Mouse (Mus musculus): ENCODE results near the gene Nacc2. TPM values are rescaled to one million over a fixed set of nuclear protein-coding genes. Genes with fewer than 3 reads are reported as not detected.

Nacc2 gene
- polyA plus RNA-seq, 1 experiment from 2014 or later: 8.4 TPM

- WGBS: 4% methylated on average over 25 of the region's 25 CpGs
- peak; percentile 85 for DNase-seq (ENCODE audit: low spot score)
- peak overlapping the region; percentile 50 for H3K4me3 ChIP-seq
- H3K4me1 ChIP-seq (replicated peaks): peaks cover 41% of the 10 kb centered on the region
- H3K27ac ChIP-seq: peak overlapping the region; percentile 93
- H3K9me3 ChIP-seq: no peaks in the 10 kb centered on the region
- no peaks in the 10 kb centered on the region; the same call in 1 of the 2 replicates for H3K27me3 ChIP-seq (ENCODE audit: insufficient read depth, poor library complexity, severe bottlenecking)
- H3K36me3 ChIP-seq: peaks cover 17% of the 10 kb centered on the region
Observed at GRCm38 (mm10) chr2:26132628-26133551, 9.9 kb upstream of the Nacc2 start.

GRCm38 (mm10) chr2:26131327-26131726 is 8.3 kb upstream of the Nacc2 start:
- no peak for DNase-seq (ENCODE audit: low spot score)
- no peak overlapping the region for H3K4me3 ChIP-seq
- H3K27me3 ChIP-seq (ENCODE audit: insufficient read depth, poor library complexity, severe bottlenecking): no peaks in the 10 kb centered on the region; the same call in 1 of the 2 replicates
- 0 out of 2 replicates have a peak overlapping the region, but pooled peaks have one; percentile 93 for H3K27ac ChIP-seq
- peaks cover 41% of the 10 kb centered on the region for H3K4me1 ChIP-seq (replicated peaks)
- peaks cover 4% of the 10 kb centered on the region; the same call in 1 of the 2 replicates for H3K36me3 ChIP-seq
- WGBS: 84% methylated on average over 2 of the region's 2 CpGs
- no peaks in the 10 kb centered on the region for H3K9me3 ChIP-seq

DNA sequence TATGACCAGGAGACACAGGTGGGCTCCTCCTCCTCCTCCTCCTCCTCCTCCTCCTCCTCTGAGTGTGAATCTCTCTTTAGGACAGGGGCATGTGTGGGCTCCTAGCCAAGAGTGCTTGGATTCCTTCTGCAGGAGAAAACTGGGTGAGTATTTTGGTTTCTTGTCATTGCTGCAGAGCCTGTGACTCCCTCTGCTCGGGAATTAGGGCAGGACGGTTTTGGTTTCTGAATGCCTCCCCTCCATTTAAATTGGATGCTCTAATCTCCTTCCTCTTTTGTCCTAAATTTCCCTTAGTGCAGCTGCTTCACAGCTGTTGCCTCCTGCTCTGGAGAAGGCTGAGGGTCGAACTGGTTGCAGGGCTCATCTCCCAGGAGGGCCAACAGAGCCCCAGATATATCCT is 6.9 kb upstream of the Nacc2 start:
- no peak for DNase-seq (ENCODE audit: low spot score)
- Histone ChIP-seq H3K27ac (peak overlapping the region; percentile 36; the same call in 1 of the 2 replicates), H3K9me3 (no peaks in the 10 kb centered on the region), H3K36me3 (no peaks in the 10 kb centered on the region), H3K27me3 (ENCODE audit: insufficient read depth, poor library complexity, severe bottlenecking) (no peaks in the 10 kb centered on the region; the same call in 1 of the 2 replicates), H3K4me1 (replicated peaks) (peaks cover 41% of the 10 kb centered on the region), H3K4me3 (no peak overlapping the region)
- WGBS: 59% methylated on average over 3 of the region's 3 CpGs

DNA sequence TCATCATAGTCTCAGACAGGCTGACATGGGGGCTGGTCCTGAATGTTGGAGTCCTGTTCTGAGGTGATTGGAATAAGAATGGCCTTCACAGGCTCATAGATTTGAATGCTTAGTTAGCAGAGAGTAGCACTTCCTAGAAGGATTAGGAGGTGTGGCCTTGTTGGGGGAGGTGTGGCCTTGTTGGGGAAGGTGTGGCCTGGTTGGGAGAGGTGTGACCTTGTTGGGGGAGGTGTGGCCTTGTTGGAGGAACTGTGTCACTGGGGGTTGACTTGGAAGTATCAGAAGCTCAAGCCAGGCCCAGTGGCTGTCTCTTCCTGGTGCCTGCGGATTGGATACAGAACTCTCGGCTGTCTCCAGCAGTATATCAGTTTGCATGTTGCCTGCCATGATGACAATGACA is 6.3 kb upstream of the Nacc2 start:
- Histone ChIP-seq H3K27me3 (ENCODE audit: insufficient read depth, poor library complexity, severe bottlenecking) (peaks cover 2% of the 10 kb centered on the region), H3K4me1 (replicated peaks) (peaks cover 37% of the 10 kb centered on the region), H3K9me3 (no peaks in the 10 kb centered on the region), H3K27ac (no peak overlapping the region), H3K4me3 (no peak overlapping the region), H3K36me3 (no peaks in the 10 kb centered on the region)
- no peak for DNase-seq (ENCODE audit: low spot score)
- WGBS: 91% methylated on average over 2 of the region's 2 CpGs

GRCm38 (mm10) chr2:26122171-26123078 is 595 bp downstream of the Nacc2 start:
- Histone ChIP-seq H3K4me1 (replicated peaks) (peaks cover 31% of the 10 kb centered on the region), H3K27ac (peak overlapping the region; percentile 75), H3K4me3 (peak overlapping the region; percentile 80), H3K9me3 (no peaks in the 10 kb centered on the region), H3K36me3 (no peaks in the 10 kb centered on the region), H3K27me3 (ENCODE audit: insufficient read depth, poor library complexity, severe bottlenecking) (peaks cover 63% of the 10 kb centered on the region)
- peak; percentile 44 for DNase-seq (ENCODE audit: low spot score)
- under 1% methylated on average over 106 of the region's 109 CpGs for WGBS

GRCm38 (mm10) chr2:26121541-26122083 is 1.4 kb downstream of the Nacc2 start:
- H3K36me3 ChIP-seq: no peaks in the 10 kb centered on the region
- 16% methylated on average over 17 of the region's 17 CpGs for WGBS
- peak overlapping the region; percentile 80 for H3K4me3 ChIP-seq
- peaks cover 33% of the 10 kb centered on the region for H3K4me1 ChIP-seq (replicated peaks)
- H3K27me3 ChIP-seq (ENCODE audit: insufficient read depth, poor library complexity, severe bottlenecking): peaks cover 64% of the 10 kb centered on the region
- no peak overlapping the region for H3K27ac ChIP-seq
- no peaks in the 10 kb centered on the region for H3K9me3 ChIP-seq
- DNase-seq (ENCODE audit: low spot score): no peak

DNA sequence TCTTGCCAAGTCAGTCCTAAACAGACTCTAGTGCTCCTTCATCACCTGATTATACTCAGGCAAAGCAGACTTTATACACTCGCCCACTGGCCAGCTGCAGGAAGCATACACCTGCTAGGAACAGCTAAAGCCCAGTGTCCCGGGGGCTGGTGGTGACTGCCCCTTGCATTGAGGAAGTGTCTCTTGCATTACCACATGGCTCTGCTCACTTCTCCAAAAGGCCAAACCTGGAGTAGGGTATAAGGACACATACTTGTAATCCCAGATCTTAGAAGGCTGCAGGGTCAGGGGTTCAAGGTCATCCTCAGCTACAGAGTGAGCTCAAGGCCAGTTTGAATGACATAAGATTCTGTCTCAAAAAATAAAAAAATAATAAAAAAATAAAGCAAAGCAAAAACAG is 3.4 kb downstream of the Nacc2 start:
- Histone ChIP-seq H3K27ac (no peak overlapping the region), H3K36me3 (no peaks in the 10 kb centered on the region), H3K4me3 (no peak overlapping the region), H3K4me1 (replicated peaks) (peaks cover 34% of the 10 kb centered on the region), H3K9me3 (no peaks in the 10 kb centered on the region), H3K27me3 (ENCODE audit: insufficient read depth, poor library complexity, severe bottlenecking) (peaks cover 75% of the 10 kb centered on the region)
- DNase-seq (ENCODE audit: low spot score): no peak
- WGBS: 74% methylated on average over 2 of the region's 2 CpGs

- Histone ChIP-seq H3K27ac (no peak overlapping the region), H3K9me3 (no peaks in the 10 kb centered on the region), H3K4me1 (replicated peaks) (peaks cover 34% of the 10 kb centered on the region), H3K36me3 (no peaks in the 10 kb centered on the region), H3K4me3 (no peak overlapping the region), H3K27me3 (ENCODE audit: insufficient read depth, poor library complexity, severe bottlenecking) (peaks cover 73% of the 10 kb centered on the region)
- WGBS: 18% methylated on average over 2 of the region's 2 CpGs
- no peak for DNase-seq (ENCODE audit: low spot score)
Observed at GRCm38 (mm10) chr2:26119310-26119592, 3.8 kb downstream of the Nacc2 start.

DNA sequence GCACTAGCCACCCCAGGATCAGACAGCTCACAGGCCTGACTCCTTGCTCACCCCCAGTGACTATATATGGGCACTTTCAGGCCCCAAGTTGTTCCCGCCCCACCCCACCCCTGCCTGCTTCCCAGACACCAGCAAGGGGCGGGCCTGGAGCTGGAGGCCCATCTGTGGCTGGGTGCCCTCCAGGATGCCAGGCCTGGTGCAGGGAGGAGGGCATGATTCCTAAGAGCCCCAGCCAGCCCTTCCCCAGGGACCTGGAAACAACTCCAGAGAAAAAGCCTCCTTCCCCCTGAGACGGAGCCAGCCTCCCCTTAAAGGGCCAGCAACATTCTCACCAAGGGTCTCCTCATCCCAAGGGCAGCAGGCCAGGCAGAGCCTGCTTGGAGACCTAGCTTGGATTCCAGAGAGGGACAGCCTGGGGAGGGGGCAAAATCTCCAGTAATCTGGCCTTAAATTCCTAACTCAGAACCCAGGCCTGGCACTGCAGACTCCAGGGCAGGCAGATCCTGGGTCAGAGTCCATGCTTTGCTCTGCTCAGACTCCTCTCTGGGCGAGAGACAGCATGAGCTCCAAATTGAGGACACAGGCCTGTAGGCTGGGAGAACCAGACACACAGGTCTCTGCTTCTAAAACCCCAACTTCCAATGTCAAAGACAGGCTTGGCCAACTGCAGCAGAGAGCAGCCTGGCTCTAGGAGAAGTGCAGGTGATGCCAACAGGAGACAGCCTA is 4.3 kb downstream of the Nacc2 start:
- DNase-seq (ENCODE audit: low spot score): no peak
- Histone ChIP-seq H3K9me3 (no peaks in the 10 kb centered on the region), H3K4me1 (replicated peaks) (peaks cover 33% of the 10 kb centered on the region), H3K4me3 (no peak overlapping the region), H3K27ac (no peak overlapping the region), H3K36me3 (no peaks in the 10 kb centered on the region), H3K27me3 (ENCODE audit: insufficient read depth, poor library complexity, severe bottlenecking) (peaks cover 67% of the 10 kb centered on the region)
- 45% methylated on average over 4 of the region's 4 CpGs for WGBS

DNA sequence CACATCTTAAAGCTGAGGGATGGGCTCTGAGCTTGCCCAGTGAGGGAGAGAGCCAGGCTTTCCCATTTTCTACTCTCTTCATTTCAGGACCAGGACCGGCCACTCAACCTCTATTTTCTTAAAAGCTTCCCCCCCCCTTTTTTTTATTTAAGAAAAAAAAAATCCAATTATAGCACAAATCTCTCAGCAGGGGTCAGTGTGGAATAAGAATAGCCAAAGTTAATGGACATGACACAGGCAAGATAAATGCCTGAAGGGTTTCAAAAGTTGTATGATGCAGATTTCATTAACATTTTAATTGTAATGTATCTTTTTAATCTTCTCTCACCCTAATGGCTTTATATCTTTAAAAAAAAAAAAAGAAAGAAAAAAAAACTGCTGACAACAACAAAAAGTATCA is 5.4 kb downstream of the Nacc2 start:
- H3K36me3 ChIP-seq: no peaks in the 10 kb centered on the region
- no peak overlapping the region for H3K4me3 ChIP-seq
- peaks cover 56% of the 10 kb centered on the region for H3K27me3 ChIP-seq (ENCODE audit: insufficient read depth, poor library complexity, severe bottlenecking)
- DNase-seq (ENCODE audit: low spot score): no peak
- H3K9me3 ChIP-seq: no peaks in the 10 kb centered on the region
- peaks cover 22% of the 10 kb centered on the region for H3K4me1 ChIP-seq (replicated peaks)
- H3K27ac ChIP-seq: no peak overlapping the region
- 56% methylated on average over 1 of the region's 1 CpGs for WGBS

GRCm38 (mm10) chr2:26116550-26116949 is 6.5 kb downstream of the Nacc2 start:
- Histone ChIP-seq H3K4me3 (no peak overlapping the region), H3K27me3 (ENCODE audit: insufficient read depth, poor library complexity, severe bottlenecking) (peaks cover 46% of the 10 kb centered on the region), H3K4me1 (replicated peaks) (peaks cover 12% of the 10 kb centered on the region)

DNA sequence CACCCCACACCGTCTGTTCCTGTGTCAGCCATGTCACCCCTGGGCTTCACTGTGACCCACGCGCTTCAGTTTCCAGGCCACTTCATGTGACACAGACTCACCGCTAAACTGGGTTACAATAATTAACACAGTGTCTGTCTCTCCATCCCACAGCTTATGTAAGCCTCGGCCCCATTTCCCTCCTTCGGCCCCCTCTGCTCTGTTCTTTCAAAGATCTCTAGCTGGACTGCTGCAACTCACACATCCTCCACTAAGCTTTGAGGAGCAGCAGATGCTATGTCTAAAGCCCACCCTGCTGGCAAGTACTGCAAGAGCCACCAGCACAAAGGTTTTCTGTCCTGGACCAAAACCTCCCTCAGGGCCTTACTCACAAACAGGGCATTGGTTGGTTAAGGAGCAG is 7.8 kb downstream of the Nacc2 start:
- 85% methylated on average over 6 of the region's 6 CpGs for WGBS
- Histone ChIP-seq H3K9me3 (no peaks in the 10 kb centered on the region), H3K27me3 (ENCODE audit: insufficient read depth, poor library complexity, severe bottlenecking) (peaks cover 32% of the 10 kb centered on the region)

More at GRCm38 (mm10) chr2:26116550-26116949, 6.5 kb downstream of the Nacc2 start:
- Histone ChIP-seq H3K36me3 (no peaks in the 10 kb centered on the region), H3K27ac (peak overlapping the region; percentile 23; the same call in 1 of the 2 replicates), H3K9me3 (no peaks in the 10 kb centered on the region)
- DNase-seq (ENCODE audit: low spot score): no peak
- 78% methylated on average over 3 of the region's 3 CpGs for WGBS

More for the DNA sequence above, 7.8 kb downstream of the Nacc2 start:
- no peak for DNase-seq (ENCODE audit: low spot score)
- H3K27ac ChIP-seq: 0 out of 2 replicates have a peak overlapping the region, but pooled peaks have one; percentile 8
- H3K4me3 ChIP-seq: no peak overlapping the region
- H3K4me1 ChIP-seq (replicated peaks): peaks cover 10% of the 10 kb centered on the region
- H3K36me3 ChIP-seq: no peaks in the 10 kb centered on the region

Measured in hindbrain, embryonic 10.5 days (tissue).